Mouse (Mus musculus) right cerebral cortex, postnatal 25 days (tissue): ENCODE results near the gene Cavin1.
A peak's percentile ranks its signal among the peaks of the same experiment; 100 is the strongest.
"Not testable (repeated sequence)": the region's sequence is repeated elsewhere in the genome, so short reads cannot be mapped to it uniquely, and the experiment has no call there.

ENCODE experiments used
- DNase-seq: peaks from one replicate; pipeline ENCODE4 v3.0.0; 2022

The Cavin1 gene

DNA sequence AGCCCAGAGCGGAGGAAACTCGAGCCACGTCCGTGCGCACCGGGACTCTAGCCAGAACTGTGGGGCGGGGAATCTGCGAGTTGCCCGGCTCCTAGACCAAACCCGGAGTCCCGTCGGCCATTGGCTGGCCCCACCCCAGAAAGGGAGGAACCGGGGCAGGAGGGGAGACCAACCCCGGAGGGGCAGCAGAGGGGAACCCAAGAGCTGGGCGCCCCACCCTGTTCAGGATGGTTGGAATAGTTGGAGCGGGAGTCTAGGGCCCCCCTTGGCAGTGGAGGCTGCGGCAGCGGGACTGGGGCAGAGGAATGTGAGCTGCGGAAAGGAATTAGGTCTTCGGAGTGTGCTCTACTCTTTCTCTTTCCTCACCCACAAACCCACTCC is at the start of gene Cavin1:
TSS of gene Cavin1 (minus strand) at position 331 of the 381 bp plus-strand sequence.
- DNase-seq = peak; percentile 38

GRCm38 (mm10) chr11:101011641-101012040 is 41.0 kb upstream of the Cavin1 start:
- DNase-seq = no peak

GRCm38 (mm10) chr11:101009888-101010784 is 39.4 kb upstream of the Cavin1 start:
- DNase-seq = no peak

DNA sequence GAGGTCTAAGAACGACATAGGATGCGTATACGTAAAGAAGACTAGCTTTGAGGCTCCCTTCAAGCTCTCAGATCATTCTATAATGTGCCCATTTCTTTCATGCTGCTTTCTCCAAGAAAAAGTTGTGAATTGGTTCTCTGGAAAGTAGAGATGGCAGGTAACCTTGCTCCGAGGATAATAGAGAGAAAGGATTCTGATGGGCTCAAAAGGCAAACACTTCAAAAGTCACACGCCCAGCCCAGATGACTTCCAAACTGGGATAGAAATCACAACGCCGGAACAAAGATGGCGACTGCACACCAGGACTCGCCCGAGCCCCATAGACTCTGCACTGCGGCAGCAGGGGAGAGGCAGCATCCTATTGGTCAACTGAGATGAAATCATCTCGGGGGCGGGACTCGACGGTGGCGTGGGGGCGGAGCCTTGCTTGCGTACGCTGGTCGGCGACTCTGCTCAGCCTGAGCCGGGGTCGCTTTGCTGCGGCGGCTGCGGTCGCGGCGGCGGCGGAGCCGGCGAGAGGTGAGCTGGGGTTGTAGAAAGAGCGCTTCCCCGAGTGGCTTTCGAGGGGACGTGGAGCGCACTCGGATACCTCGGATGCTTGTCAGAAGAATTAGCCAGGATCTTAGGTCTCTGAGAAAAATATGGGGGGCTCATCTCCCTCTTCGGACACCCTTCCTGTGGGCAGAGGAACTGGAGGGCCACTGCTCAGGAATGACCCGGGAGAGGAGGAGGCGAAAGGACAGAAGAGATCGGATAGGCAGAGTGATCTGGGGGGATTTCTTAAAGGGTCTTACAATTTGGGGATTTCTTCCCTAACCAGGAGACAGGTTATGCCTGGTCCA is 38.6 kb upstream of the Cavin1 start, which contains the start of gene Atp6v0a1:
TSS of gene Atp6v0a1 (plus strand) at position 407 of the 842 bp plus-strand sequence.
- peak; percentile 95 for DNase-seq

DNA sequence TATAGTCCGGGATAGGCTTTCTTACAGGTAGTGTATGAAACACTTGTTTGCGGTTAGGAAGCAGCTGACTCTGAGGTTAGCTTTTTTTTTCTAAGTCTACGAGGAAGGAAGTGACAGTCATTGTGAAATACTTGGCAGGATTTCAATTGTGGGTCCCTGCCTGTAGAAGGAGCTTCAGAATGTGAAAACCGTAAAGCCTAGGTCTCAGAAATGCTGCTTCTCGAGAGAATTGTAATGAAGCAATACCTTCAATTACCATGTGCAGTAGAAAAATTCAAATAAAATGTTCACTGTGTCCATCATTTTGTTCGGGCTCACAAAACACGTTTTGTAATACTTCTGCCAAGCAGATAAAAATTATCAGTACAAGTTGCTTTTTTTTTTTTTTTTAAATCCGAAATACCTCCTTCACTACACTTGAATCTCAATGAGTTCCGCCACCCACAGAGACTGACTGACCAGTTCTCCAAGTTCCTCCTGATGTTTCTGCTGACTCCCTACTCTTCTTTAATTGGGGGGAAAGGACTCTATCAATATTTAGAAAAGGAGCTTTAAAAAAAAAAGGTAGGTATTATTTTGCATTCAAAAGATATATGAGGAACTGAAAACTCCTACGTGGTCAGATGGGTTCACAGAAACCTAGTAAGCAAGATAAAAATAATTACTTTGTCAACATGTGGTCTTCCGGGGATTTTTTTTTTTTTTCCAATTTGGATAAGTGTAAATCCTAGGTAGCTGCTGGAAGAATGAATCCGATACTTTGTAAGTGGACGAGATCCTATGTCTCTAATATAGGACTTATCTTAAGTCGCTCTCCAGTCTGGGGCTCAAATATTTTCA is 37.7 kb upstream of the Cavin1 start:
- DNase-seq = no peak

- no peak for DNase-seq
These were observed 32.5 kb upstream of the Cavin1 start for GRCm38 (mm10) chr11:101003025-101003685.

- not testable (repeated sequence) for DNase-seq
These were observed 31.3 kb upstream of the Cavin1 start for GRCm38 (mm10) chr11:101001875-101002552.

DNA sequence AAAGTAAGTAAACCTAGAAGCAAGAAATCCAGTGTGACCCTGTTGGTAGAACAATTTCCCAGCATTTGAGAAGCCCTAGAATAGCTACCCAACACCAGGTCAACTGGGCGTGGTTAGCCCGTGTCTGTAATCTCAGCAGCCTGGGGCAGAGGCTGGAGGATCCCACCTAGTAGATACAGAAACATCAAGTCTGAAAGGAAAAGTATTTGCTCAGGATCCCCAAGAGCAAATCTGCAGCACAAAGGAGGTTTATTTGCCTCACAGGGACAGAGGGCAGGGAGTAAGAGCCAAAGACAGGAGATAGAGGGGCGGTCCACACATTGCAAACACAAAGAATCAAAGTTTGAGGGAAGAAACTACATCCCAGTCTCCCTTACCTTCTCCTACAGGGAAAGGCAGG is 28.6 kb upstream of the Cavin1 start:
- DNase-seq = no peak

- DNase-seq = no peak
These were observed 28.1 kb upstream of the Cavin1 start for GRCm38 (mm10) chr11:100998836-100999235.

GRCm38 (mm10) chr11:100996501-100996900 is 25.8 kb upstream of the Cavin1 start:
- DNase-seq = no peak

GRCm38 (mm10) chr11:100994655-100995054 is 24.0 kb upstream of the Cavin1 start:
- no peak for DNase-seq

- no peak for DNase-seq
These were observed 23.5 kb upstream of the Cavin1 start for GRCm38 (mm10) chr11:100994233-100994632.

DNA sequence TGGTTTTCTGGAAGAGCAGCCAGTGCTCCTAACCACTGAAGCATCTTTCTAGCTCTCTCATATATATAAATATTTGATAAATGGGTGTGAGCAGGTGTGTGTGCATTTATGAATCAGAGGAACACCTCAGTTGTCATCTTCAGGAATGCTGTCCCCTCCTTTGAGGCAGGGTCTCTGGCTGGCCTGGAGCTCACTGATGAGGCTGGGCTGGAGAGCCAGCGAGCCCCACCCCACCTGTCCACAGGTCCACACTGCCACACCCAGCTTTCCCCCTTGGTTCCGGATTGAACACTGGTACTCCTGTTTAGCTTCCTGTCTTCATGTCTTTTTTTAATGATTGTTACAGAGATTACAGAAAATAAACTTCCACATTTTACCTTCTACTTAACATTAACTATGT is 22.8 kb upstream of the Cavin1 start:
- no peak for DNase-seq

DNA sequence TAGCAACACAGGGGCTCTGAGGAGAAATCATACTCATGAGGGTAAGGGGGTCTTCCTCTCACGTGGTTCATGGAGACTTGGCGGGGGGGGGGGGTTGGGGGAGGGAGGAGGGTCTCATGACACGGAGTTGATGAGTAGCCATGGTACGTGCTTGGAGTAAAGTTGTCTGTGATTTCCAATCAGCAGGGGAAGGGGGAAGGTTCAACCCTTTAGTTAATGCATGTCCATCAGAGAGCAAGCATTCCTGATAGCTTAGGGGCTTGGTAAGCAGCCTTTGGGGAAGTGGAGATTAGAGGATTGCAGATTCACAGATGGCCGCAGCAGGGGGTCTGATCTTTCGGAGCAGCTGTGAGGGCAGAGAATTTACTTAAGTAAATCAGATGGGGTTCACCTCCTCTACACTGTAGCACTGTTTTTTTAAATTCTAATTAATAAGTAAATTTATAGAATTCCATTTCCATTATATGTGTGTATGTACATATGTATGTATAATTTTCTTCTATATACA is 20.4 kb upstream of the Cavin1 start:
- DNase-seq = no peak

GRCm38 (mm10) chr11:100989666-100990065 is 19.0 kb upstream of the Cavin1 start:
- DNase-seq = no peak

GRCm38 (mm10) chr11:100988674-100989073 is 18.0 kb upstream of the Cavin1 start:
- no peak for DNase-seq

DNA sequence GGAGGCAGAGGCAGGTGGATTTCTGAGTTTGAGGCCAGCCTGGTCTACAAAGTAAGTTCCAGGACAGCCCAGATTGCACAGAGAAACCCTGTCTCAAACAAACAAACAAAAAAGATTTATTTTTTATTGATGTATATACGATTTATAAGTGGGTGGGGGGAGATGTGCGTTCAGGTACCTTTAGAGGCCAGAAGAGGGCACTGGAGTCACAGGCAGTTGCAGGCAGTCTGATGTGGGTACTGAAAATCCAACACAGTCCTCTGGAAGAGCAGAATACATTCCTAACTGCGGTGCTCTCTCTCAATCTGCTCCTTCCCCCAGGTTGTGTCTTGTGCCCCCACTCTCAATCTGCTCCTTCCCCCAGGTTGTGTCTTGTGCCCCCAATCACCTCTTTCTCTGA is 14.9 kb upstream of the Cavin1 start:
- no peak for DNase-seq

- DNase-seq = no peak
These were observed 13.1 kb upstream of the Cavin1 start for GRCm38 (mm10) chr11:100983778-100984131.

- peak; percentile 40 for DNase-seq
These were observed 12.6 kb upstream of the Cavin1 start for GRCm38 (mm10) chr11:100983125-100983777.

DNA sequence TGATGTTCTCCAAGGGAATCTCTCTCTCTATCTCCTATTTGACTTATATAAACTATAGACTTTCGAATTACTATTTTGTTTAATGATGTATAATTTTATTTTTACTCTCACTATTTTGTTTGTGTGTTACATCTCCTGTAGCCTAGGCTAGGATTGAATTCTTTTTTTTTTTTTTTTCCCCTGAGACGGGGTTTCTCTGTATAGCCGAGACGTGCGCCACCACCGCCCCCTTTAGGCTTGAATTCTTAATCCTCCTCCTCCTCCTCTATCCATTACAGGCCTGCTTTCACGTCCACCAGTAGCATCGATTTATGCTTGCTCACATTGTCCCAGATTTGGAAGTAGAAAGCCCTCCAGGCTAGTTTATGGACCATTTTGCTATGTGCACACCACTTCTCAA is 11.4 kb upstream of the Cavin1 start:
- no peak for DNase-seq

- no peak for DNase-seq
These were observed 10.5 kb upstream of the Cavin1 start for GRCm38 (mm10) chr11:100981236-100981635.
